Mouse (Mus musculus): ENCODE results near the gene Atp6ap1l. TPM values are rescaled to one million over a fixed set of nuclear protein-coding genes. Genes with fewer than 3 reads are reported as not detected.

The Atp6ap1l gene
- total RNA-seq, 1 experiment from 2014 or later = not detected

- ATAC-seq (replicated peaks; ENCODE audit: low read depth, poor library complexity, severe bottlenecking) = no peak
Observed at GRCm38 (mm10) chr13:90890111-90890510, 15.0 kb downstream of the Atp6ap1l start.

- ATAC-seq (replicated peaks; ENCODE audit: low read depth, poor library complexity, severe bottlenecking) = peak; percentile 76
Observed at GRCm38 (mm10) chr13:90886568-90886983, 18.6 kb downstream of the Atp6ap1l start.

GRCm38 (mm10) chr13:90885856-90886532 lies 19.2 kb downstream of the Atp6ap1l start:
- peak; percentile 37 for ATAC-seq (replicated peaks; ENCODE audit: low read depth, poor library complexity, severe bottlenecking)

GRCm38 (mm10) chr13:90881727-90882429 lies 23.3 kb downstream of the Atp6ap1l start:
- no peak for ATAC-seq (replicated peaks; ENCODE audit: low read depth, poor library complexity, severe bottlenecking)

GRCm38 (mm10) chr13:90871579-90871978 lies 33.6 kb downstream of the Atp6ap1l start:
- ATAC-seq (replicated peaks; ENCODE audit: low read depth, poor library complexity, severe bottlenecking) = no peak

- no peak for ATAC-seq (replicated peaks; ENCODE audit: low read depth, poor library complexity, severe bottlenecking)
Observed at GRCm38 (mm10) chr13:90869157-90869556, 36.0 kb downstream of the Atp6ap1l start.

GRCm38 (mm10) chr13:90862138-90862537 lies 43.0 kb downstream of the Atp6ap1l start:
- no peak for ATAC-seq (replicated peaks; ENCODE audit: low read depth, poor library complexity, severe bottlenecking)

- ATAC-seq (replicated peaks; ENCODE audit: low read depth, poor library complexity, severe bottlenecking) = no peak
Observed at GRCm38 (mm10) chr13:90860888-90861431, 44.2 kb downstream of the Atp6ap1l start.

GRCm38 (mm10) chr13:90852727-90853630 lies 52.2 kb downstream of the Atp6ap1l start:
- no peak for ATAC-seq (replicated peaks; ENCODE audit: low read depth, poor library complexity, severe bottlenecking)

GRCm38 (mm10) chr13:90851795-90852194 lies 53.4 kb downstream of the Atp6ap1l start:
- no peak for ATAC-seq (replicated peaks; ENCODE audit: low read depth, poor library complexity, severe bottlenecking)

- ATAC-seq (replicated peaks; ENCODE audit: low read depth, poor library complexity, severe bottlenecking) = peak; percentile 61
Observed at GRCm38 (mm10) chr13:90844191-90844590, 61.0 kb downstream of the Atp6ap1l start.

- ATAC-seq (replicated peaks; ENCODE audit: low read depth, poor library complexity, severe bottlenecking) = no peak
Observed at GRCm38 (mm10) chr13:90843412-90843811, 61.7 kb downstream of the Atp6ap1l start.

- ATAC-seq (replicated peaks; ENCODE audit: low read depth, poor library complexity, severe bottlenecking) = 0 out of 2 replicates have a peak, but pooled peaks have one; percentile 2
Observed at GRCm38 (mm10) chr13:90841213-90841553, 64.0 kb downstream of the Atp6ap1l start.

GRCm38 (mm10) chr13:90840530-90841212 lies 64.5 kb downstream of the Atp6ap1l start:
- ATAC-seq (replicated peaks; ENCODE audit: low read depth, poor library complexity, severe bottlenecking) = peak; percentile 95

- ATAC-seq (replicated peaks; ENCODE audit: low read depth, poor library complexity, severe bottlenecking) = no peak
Observed at GRCm38 (mm10) chr13:90833641-90834207, 71.4 kb downstream of the Atp6ap1l start.

Other genes with a start within 250 kb of the Atp6ap1l start
- 1,609 and 2,545 TPM in 2 replicates for gene Rps23, start 17.6 kb upstream of the Atp6ap1l start, total RNA-seq (2017)

All from common myeloid progenitor, adult 5-6 weeks (primary cell).